Mouse (Mus musculus) layer of hippocampus, adult 2 months (tissue): Measurements from ENCODE around the gene B3galt6. TPM values are rescaled to one million over a fixed set of nuclear protein-coding genes. Genes with fewer than 3 reads are reported as not detected.
A peak's percentile ranks its signal among the peaks of the same experiment; 100 is the strongest.

Experiments
- DNase-seq, 2 experiments: peaks; one replicate each; pipeline ENCODE4 v3.0.0; 2022; ENCODE audit warnings: low spot score in 2 of 2
- H3K27ac ChIP-seq: fragments of 200-600 bp; 2 replicates; pipeline ENCODE4 v1.8.1; 2022
- H3K4me3 ChIP-seq: fragments of 200-600 bp; 2 replicates; pipeline ENCODE4 v1.8.1; 2022; ENCODE audit warnings: mild to moderate bottlenecking
- CTCF ChIP-seq: fragments of 200-600 bp; conservative IDR thresholded peaks from 2 replicates; pipeline ENCODE4 v1.8.1; 2022; ENCODE audit warnings: antibody characterized with exemption, mild to moderate bottlenecking, moderate library complexity
- long read RNA-seq, 2 experiments: library from polyadenylated mRNA; stranded (forward); transcript quantifications; one replicate each; pipeline ENCODE4 v2.0.0; 2021; ENCODE audit warnings: borderline mapping rate in 2 of 2
- total RNA-seq, 2 experiments: library from RNA; stranded (reverse); gene quantifications; 2 replicates each; pipeline ENCODE4 v1.2.3; 2021

The B3galt6 gene
- 10 to 100 TPM in 1 of 2 experiments, 1 to 10 TPM in 1; 9.3 to 10.1 TPM for total RNA-seq
- long read RNA-seq, experiment 1, transcript B3galt6-201 (1 exons, 3,184 nt): major isoform, 39 of 39 reads
- long read RNA-seq, experiment 1, partial matches to known transcripts: 0 of 39 reads
- long read RNA-seq, experiment 1, other reads (novel, unspliced or antisense): 0 of 39 reads
- long read RNA-seq, experiment 2, transcript B3galt6-201 (1 exons, 3,184 nt): major isoform, 41 of 41 reads
- long read RNA-seq, experiment 2, partial matches to known transcripts: 0 of 41 reads
- long read RNA-seq, experiment 2, other reads (novel, unspliced or antisense): 0 of 41 reads

GRCm38 (mm10) chr4:155992241-155992905 lies at the start of gene B3galt6, which contains the start of gene Sdf4:
B3galt6 (minus strand) TSS chr4:155992649.
Sdf4 (plus strand) TSS chr4:155992872.
- DNase-seq: peak; percentile 83
- peak; percentile 84 for TF ChIP-seq CTCF
- Histone ChIP-seq H3K27ac (peak within 1 kb of the TSS; percentile 100), H3K4me3 (peak within 1 kb of the TSS; percentile 88)

DNA sequence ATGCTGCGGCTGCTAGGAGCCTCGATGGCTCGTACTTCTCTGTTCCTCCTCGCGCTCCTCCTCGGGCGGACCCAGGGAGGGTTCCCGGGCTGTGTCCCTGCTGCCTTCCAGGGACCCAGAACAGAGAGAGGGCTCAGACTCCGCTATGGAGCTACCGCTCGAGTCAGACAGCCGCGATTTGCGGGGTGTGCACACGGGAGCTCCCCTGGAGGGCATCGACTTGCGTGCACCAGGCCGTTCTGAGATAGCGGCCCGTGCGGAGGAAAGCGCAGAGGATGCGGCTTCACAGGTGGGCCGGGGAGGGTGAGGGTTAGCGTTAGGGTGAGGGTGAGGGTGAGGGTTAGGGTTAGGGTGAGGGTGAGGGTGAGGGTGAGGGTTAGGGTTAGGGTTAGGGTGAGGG lies 42.5 kb upstream of the B3galt6 start:
- H3K27ac ChIP-seq: no peak overlapping the region
- no peak overlapping the region for H3K4me3 ChIP-seq
- DNase-seq: no peak
- TF ChIP-seq CTCF: no peak

GRCm38 (mm10) chr4:156034301-156034700 lies 41.9 kb upstream of the B3galt6 start:
- no peak for DNase-seq
- Histone ChIP-seq H3K4me3 (no peak overlapping the region), H3K27ac (no peak overlapping the region)
- no peak for TF ChIP-seq CTCF

GRCm38 (mm10) chr4:156033476-156034119 lies 41.1 kb upstream of the B3galt6 start:
- no peak overlapping the region for H3K4me3 ChIP-seq
- DNase-seq: no peak
- TF ChIP-seq CTCF: peak; percentile 82
- H3K27ac ChIP-seq: no peak overlapping the region

DNA sequence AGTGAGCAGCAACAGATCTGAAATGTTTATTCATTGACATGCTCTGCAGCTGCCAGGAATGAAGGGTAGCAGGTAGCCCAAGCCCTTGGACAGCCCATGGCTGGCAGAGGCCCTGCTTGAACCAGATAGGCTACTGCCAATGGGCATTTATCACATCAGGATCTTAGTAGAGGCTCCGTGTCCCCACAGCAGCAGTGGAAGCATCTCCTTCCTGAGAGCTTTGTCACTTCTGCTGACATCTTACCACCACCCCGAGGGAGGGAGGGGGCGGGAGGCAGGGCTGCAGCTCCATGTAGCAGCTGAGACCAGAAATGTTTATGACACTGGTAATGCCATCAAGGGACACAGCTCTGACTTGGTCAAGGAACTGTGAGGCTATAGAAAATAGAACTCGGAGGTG lies 40.4 kb upstream of the B3galt6 start:
- H3K27ac ChIP-seq: no peak overlapping the region
- no peak overlapping the region for H3K4me3 ChIP-seq
- no peak for TF ChIP-seq CTCF
- no peak for DNase-seq

DNA sequence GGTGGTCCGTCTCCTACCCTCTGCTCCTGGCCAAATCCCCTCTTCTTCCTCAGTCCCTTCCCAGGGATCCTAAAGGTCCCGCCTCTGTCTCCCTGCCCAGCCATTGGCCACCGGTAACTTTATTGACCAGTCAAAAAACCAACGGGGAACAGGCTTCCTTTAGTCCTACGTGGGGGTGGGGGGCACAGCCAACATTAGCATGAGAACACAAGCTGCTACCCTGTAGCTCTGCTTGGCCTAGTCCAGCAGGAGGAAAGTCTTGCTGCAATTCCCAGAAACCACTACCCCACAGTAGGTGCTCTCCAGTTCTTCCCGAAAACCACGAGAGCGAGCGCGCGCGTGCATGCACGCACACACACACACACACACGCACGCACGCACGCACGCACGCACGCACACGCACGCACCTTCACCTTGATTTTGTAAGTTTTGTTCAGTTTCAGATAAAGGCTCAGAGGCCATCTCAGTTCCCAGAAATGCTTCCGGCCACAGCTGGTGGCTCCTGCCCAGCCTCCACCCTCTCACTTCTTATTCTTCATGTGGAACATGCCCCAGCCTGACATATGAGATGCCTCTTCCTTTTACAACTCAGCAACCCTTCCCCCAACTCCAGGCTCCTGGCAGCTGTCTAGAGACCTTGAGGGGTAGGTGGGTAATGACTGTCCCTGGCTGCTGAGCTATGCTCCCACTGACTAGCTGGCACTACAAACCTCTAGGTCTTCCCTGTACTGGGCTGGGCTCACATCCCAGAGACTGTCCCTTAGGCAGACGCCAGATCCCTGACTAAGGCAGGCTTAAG lies 39.3 kb upstream of the B3galt6 start:
- Histone ChIP-seq H3K4me3 (peak overlapping the region; percentile 69), H3K27ac (peak overlapping the region; percentile 85)
- no peak for TF ChIP-seq CTCF
- DNase-seq: peak; percentile 71 to 80

DNA sequence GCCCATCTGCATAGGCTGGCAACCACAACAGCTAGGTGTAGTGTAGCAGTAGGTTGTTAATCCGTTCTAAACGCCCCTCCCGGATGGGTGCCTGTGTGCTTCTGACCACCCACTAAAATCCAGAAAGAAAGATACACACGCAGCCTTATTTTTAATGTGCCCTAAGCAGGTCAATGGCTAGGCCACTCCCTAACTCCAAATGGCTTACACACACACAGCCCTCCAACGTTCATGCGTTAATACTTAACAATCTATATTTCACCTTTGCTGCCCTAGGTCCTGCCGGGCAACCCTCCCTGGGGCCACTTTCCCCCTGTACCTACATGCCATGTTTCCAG lies 38.8 kb upstream of the B3galt6 start:
- Histone ChIP-seq H3K4me3 (peak overlapping the region; percentile 69), H3K27ac (peak overlapping the region; percentile 85)
- DNase-seq: no peak
- no peak for TF ChIP-seq CTCF

DNA sequence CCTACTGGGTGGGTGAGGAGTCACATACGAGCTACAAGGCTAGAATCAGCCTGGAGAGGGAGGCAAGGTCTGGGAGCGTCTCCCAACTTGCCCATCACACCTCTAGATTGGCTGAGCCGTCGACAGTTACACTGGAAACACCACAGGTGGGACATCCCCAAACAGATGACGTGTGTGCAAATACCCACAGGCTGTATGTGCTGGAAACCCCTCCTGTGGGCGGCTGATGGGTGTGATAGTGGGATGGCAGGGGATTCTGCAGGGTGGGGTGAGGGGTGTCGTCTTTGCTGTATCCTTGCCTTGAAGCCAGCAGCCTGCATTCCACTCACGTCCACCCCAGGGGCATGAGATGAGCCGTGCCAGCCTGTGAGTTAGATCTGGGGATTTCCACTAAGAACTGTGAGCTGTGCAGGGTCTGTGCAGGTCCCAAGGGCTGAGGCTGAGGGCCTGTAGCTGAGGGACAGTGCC lies 38.2 kb upstream of the B3galt6 start:
- TF ChIP-seq CTCF: no peak; the same call in 1 of the 2 replicates
- DNase-seq: no peak
- H3K27ac ChIP-seq: peak overlapping the region; percentile 85

DNA sequence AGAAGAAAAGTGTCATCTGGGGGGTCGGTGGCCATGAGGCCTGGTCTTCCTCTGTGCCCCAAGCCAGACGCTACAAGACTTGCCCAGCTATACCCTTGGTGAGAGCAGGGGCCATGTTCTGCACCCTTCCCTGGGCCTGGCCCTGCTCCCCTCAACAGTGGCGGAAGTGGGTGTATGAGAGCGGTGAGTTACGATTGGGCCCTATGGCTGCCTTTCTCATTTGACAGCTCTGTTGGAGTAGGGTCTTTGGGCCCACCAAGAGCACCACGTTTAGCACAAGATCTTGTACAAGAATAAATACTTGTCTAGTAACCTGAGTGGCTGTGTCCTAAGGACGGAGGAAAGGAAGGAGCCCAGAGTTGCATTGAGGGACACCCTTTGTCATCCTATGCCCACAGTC lies 36.1 kb upstream of the B3galt6 start:
- no peak for DNase-seq
- Histone ChIP-seq H3K4me3 (no peak overlapping the region), H3K27ac (no peak overlapping the region)
- TF ChIP-seq CTCF: no peak

More for the DNA sequence above, 38.2 kb upstream of the B3galt6 start:
- H3K4me3 ChIP-seq: peak overlapping the region; percentile 69

GRCm38 (mm10) chr4:156026013-156026412 lies 33.6 kb upstream of the B3galt6 start, which contains the start of gene Tnfrsf18:
Tnfrsf18 (plus strand) TSS chr4:156026164.
- Histone ChIP-seq H3K27ac (no peak within 1 kb of the TSS), H3K4me3 (no peak within 1 kb of the TSS)
- peak; percentile 49 for TF ChIP-seq CTCF
- DNase-seq: peak; percentile 35 to 65

DNA sequence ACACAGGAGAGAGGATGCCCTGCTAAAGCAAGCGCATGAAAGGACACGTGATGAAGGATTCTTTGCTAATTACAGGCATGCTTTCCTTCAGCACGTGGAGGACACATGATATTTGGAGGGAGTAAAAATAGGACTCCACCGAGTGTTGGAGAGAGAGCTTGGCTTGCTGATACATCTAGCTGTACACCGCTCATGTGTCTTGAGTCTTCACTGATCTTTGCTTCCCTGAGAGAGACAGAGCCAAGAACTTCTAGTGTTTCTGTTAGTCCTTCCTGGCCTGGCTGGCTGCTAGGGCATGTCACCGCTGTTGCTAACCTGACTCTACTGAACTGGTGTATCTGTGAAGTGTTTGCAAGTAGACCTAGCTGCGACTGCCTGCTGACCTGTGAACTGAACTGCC lies 31.7 kb upstream of the B3galt6 start:
- no peak overlapping the region for H3K27ac ChIP-seq
- DNase-seq: no peak
- no peak for TF ChIP-seq CTCF
- no peak overlapping the region for H3K4me3 ChIP-seq

DNA sequence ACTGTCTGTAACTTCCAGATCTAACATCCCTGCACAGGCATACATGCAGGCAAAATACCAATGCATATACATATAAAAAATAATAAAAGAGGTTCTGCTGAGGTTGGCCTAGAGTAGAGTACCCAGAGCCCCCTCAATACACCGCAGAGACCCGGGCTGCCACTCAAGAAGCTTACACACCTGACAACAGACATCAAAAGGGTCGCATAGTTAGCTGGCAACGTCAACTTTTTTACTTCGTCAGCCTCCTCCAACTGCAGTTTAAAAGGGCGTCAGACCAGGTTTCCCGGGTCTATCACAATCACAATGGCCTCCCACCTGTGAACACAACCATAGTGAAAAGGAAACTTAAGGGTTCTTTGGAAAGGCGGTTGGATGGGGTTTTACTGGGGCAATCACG lies 31.1 kb upstream of the B3galt6 start:
- DNase-seq: no peak
- Histone ChIP-seq H3K27ac (no peak overlapping the region), H3K4me3 (no peak overlapping the region)
- no peak for TF ChIP-seq CTCF
